Mouse (Mus musculus): ENCODE measurements around the gene Atxn7l2. TPM values are rescaled to one million over a fixed set of nuclear protein-coding genes. Genes with fewer than 3 reads are reported as not detected.

Atxn7l2 gene
- polyA plus RNA-seq, 1 experiment from 2014 or later = 19.9 TPM

GRCm38 (mm10) chr3:108158383-108159037 lies 52.2 kb downstream of the Atxn7l2 start:
- no peaks in the 10 kb centered on the region for H3K9me3 ChIP-seq (ENCODE audit: control insufficient read depth, low read depth, low read length)
- no peak overlapping the region for H3K4me2 ChIP-seq (replicated peaks; ENCODE audit: low read depth, low read length)
- no peak overlapping the region for H3K9ac ChIP-seq (replicated peaks; ENCODE audit: low read depth, low read length)
- no peaks in the 10 kb centered on the region for H3K36me3 ChIP-seq (ENCODE audit: control insufficient read depth, insufficient read depth, low read length)
- no peak for ATAC-seq (ENCODE audit: insufficient number of reproducible peaks, insufficient read depth, low FRiP score, low read depth)
- no peaks in the 10 kb centered on the region for H3K4me1 ChIP-seq (ENCODE audit: control insufficient read depth, insufficient read depth, low read length)
- peak overlapping the region; percentile 6; the same call in 1 of the 2 replicates for H3K27ac ChIP-seq (ENCODE audit: low read length)
- no peak overlapping the region for H3K4me3 ChIP-seq (ENCODE audit: low read depth, low read length)
- 56% methylated on average over 9 of the region's 9 CpGs for WGBS
- H3K27me3 ChIP-seq (ENCODE audit: control insufficient read depth, insufficient read depth, low read length) = no peaks in the 10 kb centered on the region

GRCm38 (mm10) chr3:108154656-108155055 lies 56.1 kb downstream of the Atxn7l2 start, which contains the start of gene Gpr61:
Gene Gpr61 (minus strand): TSS chr3:108154882.
- Histone ChIP-seq H3K27me3 (ENCODE audit: control insufficient read depth, insufficient read depth, low read length) (no peaks in the 10 kb centered on the region), H3K36me3 (ENCODE audit: control insufficient read depth, insufficient read depth, low read length) (no peaks in the 10 kb centered on the region), H3K4me2 (replicated peaks; ENCODE audit: low read depth, low read length) (no peak within 1 kb of the TSS), H3K27ac (ENCODE audit: low read length) (no peak within 1 kb of the TSS), H3K9me3 (ENCODE audit: control insufficient read depth, low read depth, low read length) (no peaks in the 10 kb centered on the region), H3K4me1 (ENCODE audit: control insufficient read depth, insufficient read depth, low read length) (no peaks in the 10 kb centered on the region), H3K4me3 (ENCODE audit: low read depth, low read length) (no peak within 1 kb of the TSS), H3K9ac (replicated peaks; ENCODE audit: low read depth, low read length) (no peak within 1 kb of the TSS)
- no peak for ATAC-seq (ENCODE audit: insufficient number of reproducible peaks, insufficient read depth, low FRiP score, low read depth)
- 46% methylated on average over 4 of the region's 4 CpGs for WGBS

- Histone ChIP-seq H3K9ac (replicated peaks; ENCODE audit: low read depth, low read length) (no peak overlapping the region), H3K27me3 (ENCODE audit: control insufficient read depth, insufficient read depth, low read length) (no peaks in the 10 kb centered on the region), H3K9me3 (ENCODE audit: control insufficient read depth, low read depth, low read length) (no peaks in the 10 kb centered on the region), H3K4me2 (replicated peaks; ENCODE audit: low read depth, low read length) (no peak overlapping the region), H3K4me3 (ENCODE audit: low read depth, low read length) (no peak overlapping the region), H3K4me1 (ENCODE audit: control insufficient read depth, insufficient read depth, low read length) (no peaks in the 10 kb centered on the region), H3K27ac (ENCODE audit: low read length) (no peak overlapping the region), H3K36me3 (ENCODE audit: control insufficient read depth, insufficient read depth, low read length) (no peaks in the 10 kb centered on the region)
- no peak for ATAC-seq (ENCODE audit: insufficient number of reproducible peaks, insufficient read depth, low FRiP score, low read depth)
- 84% methylated on average over 3 of the region's 3 CpGs for WGBS
Measured at GRCm38 (mm10) chr3:108152290-108152689, 58.4 kb downstream of the Atxn7l2 start.

Other genes starting within 250 kb of the Atxn7l2 start
- 27.4 and 30.9 TPM in 2 replicates for gene Gstm3, start 241.7 kb downstream of the Atxn7l2 start, polyA plus RNA-seq (2014; fragmentation: Nextera tagmentation; extraction: Ambion mirVana)
- gene Gstm2, start 224.5 kb downstream of the Atxn7l2 start, polyA plus RNA-seq (2014; fragmentation: Nextera tagmentation; extraction: Ambion mirVana) = 169 TPM in 2 replicates
- gene Gstm1, start 193.0 kb downstream of the Atxn7l2 start, polyA plus RNA-seq (2014; fragmentation: Nextera tagmentation; extraction: Ambion mirVana) = 320 and 324 TPM in 2 replicates
- 18.1 and 21.2 TPM in 2 replicates for gene Gstm4, start 166.0 kb downstream of the Atxn7l2 start, polyA plus RNA-seq (2014; fragmentation: Nextera tagmentation; extraction: Ambion mirVana)
- gene Ampd2, start 124.3 kb downstream of the Atxn7l2 start, polyA plus RNA-seq (2014; fragmentation: Nextera tagmentation; extraction: Ambion mirVana) = 33.6 and 36.0 TPM in 2 replicates
- gene Gnat2, start 118.1 kb downstream of the Atxn7l2 start, polyA plus RNA-seq (2014; fragmentation: Nextera tagmentation; extraction: Ambion mirVana) = 0.51 and 1.2 TPM in 2 replicates
- gene Gnai3, start 64.8 kb downstream of the Atxn7l2 start, polyA plus RNA-seq (2014; fragmentation: Nextera tagmentation; extraction: Ambion mirVana) = 154 and 170 TPM in 2 replicates
- gene Gpr61, start 56.1 kb downstream of the Atxn7l2 start, polyA plus RNA-seq (2014; fragmentation: Nextera tagmentation; extraction: Ambion mirVana) = 0.07 and 0.26 TPM in 2 replicates
- gene Amigo1, start 24.6 kb downstream of the Atxn7l2 start, polyA plus RNA-seq (2014; fragmentation: Nextera tagmentation; extraction: Ambion mirVana) = 2.4 and 3.2 TPM in 2 replicates
- gene Cyb561d1, start 9.7 kb downstream of the Atxn7l2 start, polyA plus RNA-seq (2014; fragmentation: Nextera tagmentation; extraction: Ambion mirVana) = 2.7 and 2.8 TPM in 2 replicates
- 0.24 and 0.30 TPM in 2 replicates for gene Sypl2, start 15.7 kb upstream of the Atxn7l2 start, polyA plus RNA-seq (2014; fragmentation: Nextera tagmentation; extraction: Ambion mirVana)
- 280 and 294 TPM in 2 replicates for gene Psma5, start 46.0 kb upstream of the Atxn7l2 start, polyA plus RNA-seq (2014; fragmentation: Nextera tagmentation; extraction: Ambion mirVana)
- 12.3 and 12.9 TPM in 2 replicates for gene Sort1, start 73.1 kb upstream of the Atxn7l2 start, polyA plus RNA-seq (2014; fragmentation: Nextera tagmentation; extraction: Ambion mirVana)
- not detected in 2 replicates for gene Mybphl, start 154.0 kb upstream of the Atxn7l2 start, polyA plus RNA-seq (2014; fragmentation: Nextera tagmentation; extraction: Ambion mirVana)
- gene Psrc1, start 172.9 kb upstream of the Atxn7l2 start, polyA plus RNA-seq (2014; fragmentation: Nextera tagmentation; extraction: Ambion mirVana) = 39.3 and 44.4 TPM in 2 replicates
- gene Celsr2, start 204.6 kb upstream of the Atxn7l2 start, polyA plus RNA-seq (2014; fragmentation: Nextera tagmentation; extraction: Ambion mirVana) = 20.6 and 21.9 TPM in 2 replicates
- gene Sars, start 234.3 kb upstream of the Atxn7l2 start, polyA plus RNA-seq (2014; fragmentation: Nextera tagmentation; extraction: Ambion mirVana) = 115 and 129 TPM in 2 replicates